Mouse (Mus musculus) myocyte (in vitro differentiated cells): ENCODE measurements at regions not wholly inside any gene's neighbourhood (a gene's known extent, or its start where the extent isn't known, plus 50 kb on each side); places are given as distances from the start of the nearest gene placed in this dataset.

Source experiments
- MYOG ChIP-seq, 3 experiments: IDR thresholded peaks; one replicate each; pipeline ENCODE4 v1.6.1; 2011; ENCODE audit warnings: control low read depth in 2 of 3, low read depth in 2 of 3, mild to moderate bottlenecking in 2 of 3; ENCODE audit not compliant: insufficient read length in 2 of 3, control insufficient read depth in 1 of 3, insufficient read depth in 1 of 3
- POLR2A ChIP-seq: IDR thresholded peaks from one replicate; pipeline ENCODE4 v1.6.1; 2011; ENCODE audit warnings: low read depth, mild to moderate bottlenecking, control low read depth, moderate library complexity; ENCODE audit not compliant: insufficient read length
- POLR2AphosphoS2 ChIP-seq: IDR thresholded peaks from one replicate; pipeline ENCODE4 v1.6.1; 2011; ENCODE audit warnings: low read depth, control low read depth; ENCODE audit not compliant: insufficient read length
- REST ChIP-seq: IDR thresholded peaks from one replicate; pipeline ENCODE4 v1.6.1; 2011; ENCODE audit warnings: mild to moderate bottlenecking, control low read depth, moderate library complexity; ENCODE audit not compliant: insufficient read depth, insufficient read length
- TCF12 ChIP-seq: IDR thresholded peaks from one replicate; pipeline ENCODE4 v1.6.1; 2011; ENCODE audit warnings: mild to moderate bottlenecking, control low read depth; ENCODE audit not compliant: poor library complexity, insufficient read depth, severe bottlenecking
- USF1 ChIP-seq: IDR thresholded peaks from one replicate; pipeline ENCODE4 v1.6.1; 2011; ENCODE audit warnings: low read depth, mild to moderate bottlenecking, control low read depth, moderate library complexity

GRCm38 (mm10) chr10:122515698-122516097 is 67.4 kb downstream of the Avpr1a start:
- TF ChIP-seq POLR2A (no peak), TCF12 (no peak), MYOG (IDR thresholded peaks at IDR 0.05; ENCODE audit: control insufficient read depth in 1 of 3, insufficient read depth in 1 of 3, insufficient read length in 2 of 3, low read depth in 2 of 3) (no peak), USF1 (no peak), POLR2AphosphoS2 (no peak), REST (no peak)
